Mouse (Mus musculus) T-helper 17 cell (primary cell): ENCODE measurements around the gene Apof.

Experiments used
- in situ Hi-C, 2 experiments: fragments of 300-600 bp; cut with MboI, MseI; formaldehyde crosslinking; loops; 1 replicate in 1 of 2; 2 replicates in 1 of 2; pipeline ENCODE4 v1.15.1; 2025; ENCODE audit warnings: high pct_unique_total_duplicates in 2 of 2

Gene Apof

GRCm38 (mm10) chr10:128297622-128298021 is 29.2 kb downstream of the Apof start:
- in situ Hi-C loops = no loop called here

DNA sequence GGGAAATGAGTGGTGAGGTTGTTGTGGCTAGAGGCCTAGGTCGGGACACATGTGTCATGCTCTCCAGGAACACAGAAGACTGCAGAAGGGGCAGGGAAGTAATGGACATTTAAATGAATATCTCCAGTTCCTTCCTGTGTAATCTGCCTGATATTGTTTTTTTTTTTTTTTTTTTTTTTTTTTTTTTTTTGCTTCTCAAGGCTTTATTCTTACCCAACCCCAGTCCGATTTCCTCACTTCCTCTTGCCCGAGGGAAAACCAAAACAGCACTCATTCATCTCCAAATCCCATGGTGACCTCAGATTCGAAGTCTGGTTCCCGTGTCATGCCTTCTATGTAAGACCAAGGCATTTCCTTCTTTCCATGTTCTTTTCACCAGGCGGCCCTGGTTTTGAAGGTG is 29.8 kb downstream of the Apof start:
- in situ Hi-C loops = no loop called here

DNA sequence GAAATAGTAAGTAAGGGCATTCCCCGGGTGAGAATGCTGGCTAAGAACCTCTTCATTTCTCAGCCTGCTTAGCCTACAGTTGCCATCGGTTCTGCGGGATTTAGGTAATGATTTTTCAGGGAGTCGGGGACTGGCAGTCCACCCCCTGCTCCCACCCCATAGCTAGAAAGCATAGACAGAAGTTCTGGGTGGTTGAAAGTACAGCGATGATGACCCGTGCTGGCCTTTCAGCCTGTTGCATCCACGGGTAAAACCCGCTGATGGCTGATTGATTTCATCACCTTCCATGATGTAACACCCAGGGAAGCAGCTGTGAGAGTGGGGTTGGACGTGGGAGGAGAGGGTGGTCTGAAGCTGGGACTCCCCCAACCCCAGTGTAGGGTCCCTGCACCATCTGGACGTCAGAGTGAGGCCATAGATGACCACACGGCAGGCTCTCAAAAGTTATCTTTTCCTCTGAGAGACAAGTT is 30.3 kb downstream of the Apof start, which contains the start of gene Il23a:
Gene Il23a, minus strand, starts transcription at position 51 of the 470 bp plus-strand sequence.
- in situ Hi-C loops = no loop called here

DNA sequence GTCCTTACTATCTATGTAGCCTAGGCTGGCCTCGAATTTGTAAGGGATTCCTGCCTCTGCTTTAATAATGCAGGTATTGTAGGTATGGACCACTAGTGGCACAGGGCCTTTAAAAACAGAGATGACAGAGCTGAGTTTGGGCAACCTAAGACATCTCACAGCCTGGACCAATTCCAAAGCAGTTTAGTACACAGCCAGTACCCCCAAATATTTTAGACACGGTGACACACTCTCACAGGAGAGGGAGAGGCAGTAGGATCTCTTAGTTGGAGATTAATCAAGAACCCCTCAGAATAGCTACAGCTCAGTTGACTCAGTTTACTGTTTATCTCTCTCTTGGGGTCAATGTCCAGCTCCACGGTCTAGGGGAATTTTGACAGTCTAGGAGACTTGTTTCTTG is 33.9 kb downstream of the Apof start:
- in situ Hi-C loops = no loop called here

DNA sequence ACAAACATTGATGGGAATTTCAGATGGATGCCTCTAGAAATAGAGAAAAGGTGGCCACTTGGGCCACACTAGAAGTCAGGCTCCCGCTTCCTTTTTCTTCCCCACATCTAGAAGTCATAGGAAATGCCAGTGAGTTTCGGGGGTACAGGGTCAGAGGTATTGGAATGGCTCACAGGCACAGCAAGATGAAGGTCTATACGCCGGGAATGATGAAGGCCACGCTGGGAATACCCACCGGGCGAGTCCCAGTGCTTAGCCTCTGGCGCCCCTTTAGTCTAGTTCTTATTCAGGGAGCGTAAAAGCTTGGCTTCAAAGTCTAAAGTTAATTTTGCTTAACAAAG is 34.3 kb downstream of the Apof start:
- in situ Hi-C loops = no loop called here

GRCm38 (mm10) chr10:128303126-128304021 is 34.9 kb downstream of the Apof start, which contains the start of gene Pan2:
Gene Pan2, plus strand, starts transcription at chr10:128303335.
- in situ Hi-C loops = no loop called here

DNA sequence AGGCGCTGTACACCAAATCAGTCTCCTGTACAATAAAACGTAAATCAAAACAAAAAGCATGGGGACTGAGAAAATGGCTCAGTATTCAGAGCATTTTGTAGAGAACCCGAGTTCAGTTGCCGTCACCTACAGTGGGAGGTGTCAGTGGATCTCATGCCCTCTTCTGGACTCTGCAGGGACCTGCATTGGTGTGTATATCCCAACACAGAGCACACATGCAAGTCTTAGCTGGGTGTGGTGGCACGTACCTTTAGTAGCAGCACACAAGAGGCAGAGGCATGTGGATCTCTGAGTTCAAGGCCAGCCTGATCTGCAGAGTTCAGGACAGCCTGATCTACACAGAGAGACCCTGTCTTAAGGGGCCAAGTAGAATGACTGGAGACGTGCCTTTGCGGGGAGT is 41.2 kb downstream of the Apof start:
- in situ Hi-C loops = no loop called here

DNA sequence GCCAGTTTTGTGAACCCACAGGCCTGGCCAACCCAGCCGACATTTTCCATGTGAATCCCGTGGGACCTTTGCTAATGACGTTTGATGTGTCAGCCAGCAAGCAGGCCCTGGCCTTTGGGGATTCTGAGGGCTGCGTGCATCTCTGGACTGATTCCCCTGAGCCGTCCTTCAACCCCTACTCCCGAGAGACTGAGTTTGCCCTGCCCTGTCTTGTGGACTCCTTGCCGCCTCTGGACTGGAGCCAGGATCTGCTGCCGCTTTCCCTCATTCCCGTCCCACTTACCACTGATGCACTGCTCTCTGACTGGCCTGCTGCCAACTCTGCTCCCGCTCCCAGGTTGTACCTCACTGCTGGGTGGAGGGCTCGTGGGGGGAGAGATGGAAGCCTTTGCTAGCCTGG is 41.7 kb downstream of the Apof start:
- in situ Hi-C loops = no loop called here

- in situ Hi-C loops = no loop called here
Measured at GRCm38 (mm10) chr10:128310902-128311301, 42.4 kb downstream of the Apof start.

DNA sequence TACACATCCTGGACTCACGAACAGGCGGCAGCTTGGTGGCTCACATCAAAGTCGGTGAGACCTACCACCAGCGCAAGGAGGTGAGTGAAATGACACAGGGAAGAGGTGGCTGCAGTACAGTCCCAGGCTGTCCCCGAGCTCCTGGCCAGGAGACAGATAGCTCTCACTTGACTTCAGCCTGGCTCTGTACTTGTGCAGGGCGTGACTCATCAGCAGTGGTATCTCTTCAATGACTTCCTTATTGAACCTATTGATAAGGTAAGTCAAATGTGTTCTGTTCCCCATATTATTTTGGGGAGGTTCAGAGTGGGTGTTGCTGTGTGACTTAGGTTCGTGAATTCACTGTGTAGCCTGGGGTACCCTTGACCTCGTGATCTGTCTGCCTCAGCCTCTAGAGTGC is 47.1 kb downstream of the Apof start:
- in situ Hi-C loops = no loop called here
